Mouse (Mus musculus) CH12.LX (cell line): ENCODE results near the gene Ankmy2. TPM values are rescaled to one million over a fixed set of nuclear protein-coding genes. Genes with fewer than 3 reads are reported as not detected.

Source experiments
- DNase-seq: peaks from one replicate; pipeline ENCODE4 v3.0.0-alpha.2; 2013; ENCODE audit errors: extremely low read depth
- H3K27ac ChIP-seq: 2 replicates; pipeline ENCODE4 v1.5.1; 2012; ENCODE audit warnings: low read depth, mild to moderate bottlenecking, control low read depth, moderate library complexity; ENCODE audit not compliant: insufficient read depth
- H3K27me3 ChIP-seq: replicated peaks from 2 replicates; pipeline ENCODE3; 2012; ENCODE audit warnings: inconsistent platforms
- H3K36me3 ChIP-seq, 2 experiments: replicated peaks in 1 of 2; 2 replicates each; pipeline versions ENCODE3 to v1.6.1; 2012; ENCODE audit warnings: inconsistent platforms in 1 of 2, low read length in 1 of 2, mild to moderate bottlenecking in 1 of 2, mixed read lengths in 1 of 2, moderate library complexity in 1 of 2; ENCODE audit not compliant: control insufficient read depth in 1 of 2, insufficient read depth in 1 of 2
- H3K4me1 ChIP-seq, 2 experiments: 2 replicates each; pipeline ENCODE4 v1.6.1; 2012; ENCODE audit warnings: inconsistent platforms in 1 of 2, moderate library complexity in 1 of 2; ENCODE audit not compliant: insufficient read depth in 2 of 2, control insufficient read depth in 1 of 2
- H3K4me2 ChIP-seq: 2 replicates; pipeline ENCODE4 v1.6.1; 2012; ENCODE audit warnings: low read depth, mild to moderate bottlenecking, control low read depth; ENCODE audit not compliant: poor library complexity, insufficient read depth, severe bottlenecking
- H3K4me3 ChIP-seq, 3 experiments: fragments of 150-350 bp in 1 of 3; sonication (generic) in 1 of 3; replicated peaks in 1 of 3; 2 replicates each; pipeline versions ENCODE3 to v1.5.1; 2011 to 2012; ENCODE audit warnings: low read depth in 2 of 3, low read length in 2 of 3, mild to moderate bottlenecking in 2 of 3, moderate library complexity in 2 of 3, control low read depth in 1 of 3, improper control_type of control experiment in 1 of 3, inconsistent platforms in 1 of 3, mixed read lengths in 1 of 3; ENCODE audit not compliant: poor library complexity in 1 of 3
- H3K79me2 ChIP-seq: replicated peaks from 2 replicates; pipeline ENCODE4 v1.6.1; 2012; ENCODE audit warnings: mild to moderate bottlenecking, moderate library complexity; ENCODE audit not compliant: control insufficient read depth, poor library complexity, insufficient read depth, severe bottlenecking; ENCODE audit errors: extremely low read depth
- H3K9ac ChIP-seq: 2 replicates; pipeline ENCODE4 v1.6.1; 2012; ENCODE audit warnings: low read depth, mild to moderate bottlenecking, control low read depth, moderate library complexity; ENCODE audit not compliant: insufficient read depth
- H3K9me3 ChIP-seq: replicated peaks from 2 replicates; pipeline ENCODE3; 2012; ENCODE audit warnings: low read length, inconsistent platforms, mixed read lengths
- CHD2 ChIP-seq: IDR thresholded peaks from 2 replicates; pipeline ENCODE4 v1.6.1; 2011; ENCODE audit warnings: low read length, improper control_type of control experiment
- CTCF ChIP-seq, 2 experiments: IDR thresholded peaks in 1 of 2; conservative IDR thresholded peaks in 1 of 2; 2 replicates each; pipeline ENCODE4 v1.5.1; 2011 to 2012; ENCODE audit warnings: low read depth in 2 of 2, low read length in 2 of 2, improper control_type of control experiment in 1 of 2, inconsistent platforms in 1 of 2, mild to moderate bottlenecking in 1 of 2, moderate library complexity in 1 of 2
- E2F4 ChIP-seq: IDR thresholded peaks from 2 replicates; pipeline ENCODE4 v1.6.1; 2011; ENCODE audit warnings: low read depth, low read length, improper control_type of control experiment; ENCODE audit not compliant: insufficient replicate concordance
- ETS1 ChIP-seq: conservative IDR thresholded peaks from 2 replicates; pipeline ENCODE4 v1.6.1; 2012; ENCODE audit warnings: low read depth, mild to moderate bottlenecking, inconsistent platforms, low read length, improper control_type of control experiment, moderate library complexity
- HCFC1 ChIP-seq: IDR thresholded peaks from 2 replicates; pipeline ENCODE4 v1.6.1; 2012; ENCODE audit warnings: low read depth, mild to moderate bottlenecking, inconsistent platforms, low read length, improper control_type of control experiment
- JUND ChIP-seq: conservative IDR thresholded peaks from 2 replicates; pipeline ENCODE4 v1.6.1; 2011; ENCODE audit warnings: low read depth, low read length, improper control_type of control experiment
- MAX ChIP-seq: IDR thresholded peaks from 2 replicates; pipeline ENCODE4 v1.6.1; 2011; ENCODE audit warnings: low read length, improper control_type of control experiment
- MXI1 ChIP-seq: IDR thresholded peaks from 2 replicates; pipeline ENCODE4 v1.6.1; 2011; ENCODE audit warnings: mild to moderate bottlenecking, low read depth, low read length, improper control_type of control experiment
- NELFE ChIP-seq: IDR thresholded peaks from 2 replicates; pipeline ENCODE4 v1.6.1; 2011; ENCODE audit warnings: low read depth, low read length, improper control_type of control experiment
- PAX5 ChIP-seq: IDR thresholded peaks from 2 replicates; pipeline ENCODE4 v1.6.1; 2012; ENCODE audit warnings: low read length, inconsistent platforms, mixed read lengths
- POLR2AphosphoS2 ChIP-seq: IDR thresholded peaks from 2 replicates; pipeline ENCODE4 v1.6.1; 2011; ENCODE audit warnings: low read depth, low read length, improper control_type of control experiment
- SIN3A ChIP-seq: IDR thresholded peaks from 2 replicates; pipeline ENCODE4 v1.6.1; 2012; ENCODE audit warnings: low read length, improper control_type of control experiment, inconsistent platforms
- SMC3 ChIP-seq: IDR thresholded peaks from 2 replicates; pipeline ENCODE4 v1.6.1; 2011; ENCODE audit warnings: low read depth, low read length, improper control_type of control experiment
- TBP ChIP-seq: conservative IDR thresholded peaks from 2 replicates; pipeline ENCODE4 v1.6.1; 2011; ENCODE audit warnings: low read depth, low read length, improper control_type of control experiment
- USF1 ChIP-seq: IDR thresholded peaks from 2 replicates; pipeline ENCODE4 v1.6.1; 2014; ENCODE audit warnings: low read depth, mild to moderate bottlenecking, inconsistent platforms, low read length, improper control_type of control experiment
- ZNF384 ChIP-seq: IDR thresholded peaks from 2 replicates; pipeline ENCODE4 v1.6.1; 2012; ENCODE audit warnings: low read depth, low read length, improper control_type of control experiment, inconsistent platforms
- dilution Hi-C: fragments of 300-500 bp; cut with MboI; formaldehyde crosslinking; loops from 2 replicates; pipeline ENCODE4 v1.14.3; 2020; ENCODE audit warnings: low sequenced_read_pairs; ENCODE audit not compliant: extremely low pct_unique_long_range_greater_than_20kb, extremely low pct_ligation_motif_present
- in situ Hi-C: fragments of 300-500 bp; cut with MboI; formaldehyde crosslinking; loops from 3 replicates; pipeline ENCODE4 v1.14.3; 2019; ENCODE audit warnings: low sequenced_read_pairs, low pct_ligation_motif_present, low pct_unique_long_range_greater_than_20kb, mixed read lengths
- polyA plus RNA-seq: library from polyadenylated mRNA; unstranded; fragments of >175 nt; gene quantifications from 2 replicates; pipeline ENCODE4 v1.2.1, GENCODE M21; 2012; ENCODE audit warnings: low read depth; ENCODE audit not compliant: insufficient read length
- total RNA-seq, 2 experiments: library from RNA; depleted of rRNA; stranded (reverse); fragments of 300-350 nt in 1 of 2; fragments of >200 nt in 1 of 2; gene quantifications; 2 replicates each; pipeline ENCODE4 v1.2.3; 2012 to 2014

Gene Ankmy2
- total and polyA plus RNA-seq, 3 experiments, result 13.8 to 19.1 (median 16.7) TPM

DNA sequence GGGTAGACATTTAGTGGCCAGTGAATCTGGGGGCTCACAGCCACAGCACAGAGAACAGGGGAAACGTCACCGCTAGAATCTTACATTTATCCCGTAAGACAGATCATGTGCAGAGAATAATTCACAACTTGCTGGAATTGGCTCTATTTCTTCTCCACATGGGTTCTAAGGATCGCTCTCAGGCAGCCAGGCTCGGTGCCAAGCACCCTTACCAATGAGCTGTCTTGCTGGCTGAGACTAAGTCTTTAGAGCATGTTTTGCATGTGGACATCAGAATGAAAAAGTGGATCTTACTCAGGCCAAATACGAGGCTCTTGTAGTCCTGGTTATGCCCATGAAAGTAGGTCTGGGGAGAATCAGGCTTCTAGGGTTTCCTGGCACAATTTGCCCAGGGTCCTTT lies 16.5 kb upstream of the Ankmy2 start:
- Histone ChIP-seq H3K9ac (no peak overlapping the region), H3K4me2 (no peak overlapping the region), H3K4me3 (no peak overlapping the region), H3K27ac (no peak overlapping the region), H3K27me3 (no peaks in the 10 kb centered on the region), H3K4me1 (peaks cover 0 to 18% of the 10 kb centered on the region in 2 experiments; a peak in 3 of 4 replicates), H3K9me3 (no peaks in the 10 kb centered on the region), H3K79me2 (peaks cover 33% of the 10 kb centered on the region), H3K36me3 (peaks cover 16 to 67% of the 10 kb centered on the region in 2 experiments)
- dilution Hi-C loops, result no loop called here
- in situ Hi-C loops, result no loop called here
- DNase-seq, result no peak
- TF ChIP-seq TBP, result no peak
- no peak for TF ChIP-seq POLR2AphosphoS2
- no peak for TF ChIP-seq CHD2
- no peak for TF ChIP-seq NELFE
- no peak for TF ChIP-seq ZNF384
- TF ChIP-seq SIN3A, result no peak
- TF ChIP-seq PAX5, result no peak
- TF ChIP-seq SMC3, result no peak
- no peak for TF ChIP-seq HCFC1
- TF ChIP-seq MXI1, result no peak

DNA sequence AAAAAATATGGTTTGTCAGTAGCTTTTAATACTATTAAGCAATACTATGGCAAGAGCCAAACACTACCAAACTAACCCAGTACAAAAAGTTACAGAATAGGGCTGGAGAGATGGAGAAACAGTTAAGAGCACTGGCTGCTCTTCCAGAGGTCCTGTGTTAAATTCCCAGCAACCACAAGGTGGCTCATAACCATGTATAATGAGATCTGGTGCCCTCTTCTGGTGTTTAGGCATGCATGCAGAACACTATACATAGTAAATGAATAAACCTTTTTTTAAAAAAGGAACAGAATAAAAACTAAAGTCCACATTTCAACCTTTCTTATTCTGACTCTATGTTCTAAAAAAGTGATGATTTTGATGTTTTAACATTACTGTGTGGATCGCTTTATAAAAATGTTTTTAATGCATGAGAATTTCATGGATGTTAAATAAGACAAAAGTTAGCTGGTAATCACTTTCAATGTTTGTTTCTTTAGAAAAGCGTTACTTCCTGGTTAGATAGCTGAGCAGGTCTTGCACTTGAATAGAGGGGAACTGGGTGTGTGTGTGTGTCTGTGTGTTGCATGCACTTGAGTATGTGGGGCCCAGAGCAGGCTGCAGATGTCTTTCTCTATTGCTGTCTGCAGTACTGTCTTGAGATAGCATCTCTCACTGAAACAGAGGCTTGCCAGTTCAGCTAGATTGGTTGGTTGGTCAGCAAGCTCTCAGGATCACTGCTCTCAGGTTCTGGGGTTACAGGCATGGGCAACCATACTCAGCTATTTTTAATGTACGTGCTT lies 10.5 kb upstream of the Ankmy2 start:
- in situ Hi-C loops, result no loop called here
- H3K4me1 ChIP-seq, result peaks cover 0 to 2% of the 10 kb centered on the region in 2 experiments; a peak in 2 of 4 replicates
- H3K27me3 ChIP-seq, result no peaks in the 10 kb centered on the region
- H3K4me3 ChIP-seq, result no peak overlapping the region
- dilution Hi-C loops, result no loop called here
- H3K27ac ChIP-seq, result no peak overlapping the region
- H3K9me3 ChIP-seq, result no peaks in the 10 kb centered on the region
- H3K79me2 ChIP-seq, result peaks cover 60% of the 10 kb centered on the region
- peaks cover 0 to 54% of the 10 kb centered on the region in 2 experiments for H3K36me3 ChIP-seq
- H3K4me2 ChIP-seq, result no peak overlapping the region
- TF ChIP-seq CTCF (conservative IDR thresholded peaks at IDR 0.05 in 1 of 2, IDR thresholded peaks at IDR 0.05 in 1 of 2; ENCODE audit: low read depth in 2 of 2, low read length in 2 of 2) (peak in 1 of 2 experiments; percentile 57; a peak in 2 of 4 replicates), MAX (no peak), USF1 (no peak), JUND (no peak), ETS1 (no peak), SIN3A (no peak), E2F4 (no peak), ZNF384 (no peak)
- H3K9ac ChIP-seq, result no peak overlapping the region
- no peak for DNase-seq
